Mouse (Mus musculus) hindbrain, embryonic 16.5 days (tissue): ENCODE results near the gene Mrpl51. TPM values are rescaled to one million over a fixed set of nuclear protein-coding genes. Genes with fewer than 3 reads are reported as not detected.

Source experiments
- ATAC-seq: fragments of 200-750 bp; cut with Nextera tagmentation; 2 replicates; pipeline ENCODE4 v1.8.0; 2017; ENCODE audit warnings: moderate TSS enrichment, moderate library complexity
- H3K27ac ChIP-seq: fragments of 300-500 bp; sonication (generic); 2 replicates; pipeline ENCODE4 v1.5.1; 2014; ENCODE audit warnings: low read depth, mild to moderate bottlenecking, control low read depth, low read length, moderate library complexity
- H3K27me3 ChIP-seq: fragments of 300-500 bp; sonication (generic); replicated peaks from 2 replicates; pipeline ENCODE4 v1.6.1; 2014; ENCODE audit warnings: low read length; ENCODE audit not compliant: control insufficient read depth, insufficient read depth
- H3K36me3 ChIP-seq: fragments of 300-500 bp; sonication (generic); 2 replicates; pipeline ENCODE4 v1.6.1; 2014; ENCODE audit warnings: mild to moderate bottlenecking, low read length, moderate library complexity, mixed read lengths; ENCODE audit not compliant: control insufficient read depth, insufficient read depth
- H3K4me1 ChIP-seq: fragments of 300-500 bp; sonication (generic); 2 replicates; pipeline ENCODE4 v1.6.1; 2014; ENCODE audit warnings: low read depth, low read length; ENCODE audit not compliant: control insufficient read depth, insufficient read depth
- H3K4me2 ChIP-seq: fragments of 300-500 bp; sonication (generic); 2 replicates; pipeline ENCODE4 v1.6.1; 2014; ENCODE audit warnings: mild to moderate bottlenecking, low read length, control low read depth, moderate library complexity
- H3K4me3 ChIP-seq: fragments of 300-500 bp; sonication (generic); 2 replicates; pipeline ENCODE4 v1.5.1; 2014; ENCODE audit warnings: mild to moderate bottlenecking, low read length, control low read depth, moderate library complexity
- H3K9ac ChIP-seq: fragments of 300-500 bp; sonication (generic); 2 replicates; pipeline ENCODE4 v1.6.1; 2014; ENCODE audit warnings: low read depth, mild to moderate bottlenecking, control low read depth, low read length, moderate library complexity
- H3K9me3 ChIP-seq: fragments of 300-500 bp; sonication (generic); 2 replicates; pipeline ENCODE4 v1.6.1; 2014; ENCODE audit warnings: mild to moderate bottlenecking, low read length, moderate library complexity; ENCODE audit not compliant: control insufficient read depth
- WGBS: fragments of 180-500 bp; shearing (Covaris S2); extraction: QIAGEN DNeasy Blood & Tissue Kit; methylation state at CpG from one replicate; pipeline ENCODE4 v1.1.7; 2014; 5-methylcytosine and 5-hydroxymethylcytosine counted together
- polyA plus RNA-seq: library from polyadenylated mRNA; unstranded; fragments of >200 nt; fragmentation: Nextera tagmentation; extraction: Ambion mirVana; gene quantifications from 2 replicates; pipeline ENCODE4 v1.2.1, GENCODE M21; 2015

Mrpl51 gene
- polyA plus RNA-seq, 1 experiment from 2014 or later, result 154 TPM

- H3K4me2 ChIP-seq, result no peak overlapping the region
- WGBS, result 92% methylated on average over 5 of the region's 5 CpGs
Observed at GRCm38 (mm10) chr6:125175469-125175868, 16.1 kb upstream of the Mrpl51 start.

GRCm38 (mm10) chr6:125179601-125180000 is 12.0 kb upstream of the Mrpl51 start:
- peaks cover 52% of the 10 kb centered on the region for H3K36me3 ChIP-seq
- H3K4me1 ChIP-seq, result no peaks in the 10 kb centered on the region
- H3K27me3 ChIP-seq, result no peaks in the 10 kb centered on the region
- H3K9me3 ChIP-seq, result no peaks in the 10 kb centered on the region
- H3K4me2 ChIP-seq, result no peak overlapping the region
- H3K9ac ChIP-seq, result no peak overlapping the region
- H3K27ac ChIP-seq, result no peak overlapping the region
- H3K4me3 ChIP-seq, result no peak overlapping the region
- WGBS, result 89% methylated on average over 7 of the region's 7 CpGs
- no peak for ATAC-seq

More at GRCm38 (mm10) chr6:125175469-125175868, 16.1 kb upstream of the Mrpl51 start:
- H3K27me3 ChIP-seq, result no peaks in the 10 kb centered on the region
- ATAC-seq, result no peak
- peaks cover 67% of the 10 kb centered on the region for H3K36me3 ChIP-seq
- no peak overlapping the region for H3K4me3 ChIP-seq
- H3K4me1 ChIP-seq, result no peaks in the 10 kb centered on the region
- no peak overlapping the region for H3K27ac ChIP-seq
- H3K9ac ChIP-seq, result no peak overlapping the region
- no peaks in the 10 kb centered on the region for H3K9me3 ChIP-seq

GRCm38 (mm10) chr6:125182133-125182532 is 9.5 kb upstream of the Mrpl51 start:
- ATAC-seq, result no peak
- no peak overlapping the region for H3K4me2 ChIP-seq
- H3K4me3 ChIP-seq, result no peak overlapping the region
- H3K27me3 ChIP-seq, result no peaks in the 10 kb centered on the region
- WGBS, result 70% methylated on average over 5 of the region's 5 CpGs
- H3K9ac ChIP-seq, result no peak overlapping the region
- no peaks in the 10 kb centered on the region for H3K9me3 ChIP-seq
- H3K27ac ChIP-seq, result no peak overlapping the region
- H3K4me1 ChIP-seq, result no peaks in the 10 kb centered on the region
- peaks cover 59% of the 10 kb centered on the region for H3K36me3 ChIP-seq

GRCm38 (mm10) chr6:125186203-125186602 is 5.4 kb upstream of the Mrpl51 start:
- peaks cover 34% of the 10 kb centered on the region for H3K36me3 ChIP-seq
- H3K9me3 ChIP-seq, result no peaks in the 10 kb centered on the region
- WGBS, result 93% methylated on average over 10 of the region's 10 CpGs
- no peaks in the 10 kb centered on the region for H3K27me3 ChIP-seq
- no peak overlapping the region for H3K27ac ChIP-seq
- no peak overlapping the region for H3K9ac ChIP-seq
- H3K4me3 ChIP-seq, result no peak overlapping the region
- H3K4me1 ChIP-seq, result no peaks in the 10 kb centered on the region; the same call in 1 of the 2 replicates
- no peak overlapping the region for H3K4me2 ChIP-seq
- no peak for ATAC-seq

- Histone ChIP-seq H3K4me1 (peaks cover 8% of the 10 kb centered on the region), H3K4me2 (peak overlapping the region; percentile 68), H3K4me3 (peak overlapping the region; percentile 73), H3K36me3 (peaks cover 20% of the 10 kb centered on the region), H3K9ac (peak overlapping the region; percentile 74), H3K9me3 (no peaks in the 10 kb centered on the region), H3K27ac (peak overlapping the region; percentile 99), H3K27me3 (no peaks in the 10 kb centered on the region)
- no peak for ATAC-seq
Observed at GRCm38 (mm10) chr6:125190816-125191215, 785 bp upstream of the Mrpl51 start.

- WGBS, result under 1% methylated on average over 34 of the region's 34 CpGs
- peak overlapping the region; percentile 67 for H3K9ac ChIP-seq
- H3K27ac ChIP-seq, result peak overlapping the region; percentile 99
- no peaks in the 10 kb centered on the region for H3K9me3 ChIP-seq
- H3K4me1 ChIP-seq, result peaks cover 8% of the 10 kb centered on the region
- peaks cover 14% of the 10 kb centered on the region for H3K36me3 ChIP-seq
- peak overlapping the region; percentile 73 for H3K4me3 ChIP-seq
- no peaks in the 10 kb centered on the region for H3K27me3 ChIP-seq
- ATAC-seq, result peak; percentile 94
- peak overlapping the region; percentile 88 for H3K4me2 ChIP-seq
Observed at GRCm38 (mm10) chr6:125192016-125192714, 564 bp downstream of the Mrpl51 start.

- H3K36me3 ChIP-seq, result peaks cover 9% of the 10 kb centered on the region; the same call in 1 of the 2 replicates
- H3K27ac ChIP-seq, result no peak overlapping the region; the same call in 1 of the 2 replicates
- H3K4me3 ChIP-seq, result peak overlapping the region; percentile 73
- H3K4me2 ChIP-seq, result peak overlapping the region; percentile 88
- H3K27me3 ChIP-seq, result no peaks in the 10 kb centered on the region
- no peaks in the 10 kb centered on the region for H3K9me3 ChIP-seq
- H3K4me1 ChIP-seq, result peaks cover 8% of the 10 kb centered on the region
- H3K9ac ChIP-seq, result peak overlapping the region; percentile 67
- no peak for ATAC-seq
- 43% methylated on average over 5 of the region's 5 CpGs for WGBS
Observed at GRCm38 (mm10) chr6:125192841-125193240, 1.2 kb downstream of the Mrpl51 start.

GRCm38 (mm10) chr6:125193390-125193789 is 1.8 kb downstream of the Mrpl51 start:
- Histone ChIP-seq H3K27me3 (no peaks in the 10 kb centered on the region), H3K9me3 (no peaks in the 10 kb centered on the region), H3K9ac (no peak overlapping the region), H3K36me3 (peaks cover 9% of the 10 kb centered on the region; the same call in 1 of the 2 replicates), H3K4me3 (no peak overlapping the region), H3K4me1 (peaks cover 8% of the 10 kb centered on the region), H3K27ac (no peak overlapping the region), H3K4me2 (no peak overlapping the region; the same call in 1 of the 2 replicates)
- no peak for ATAC-seq
- WGBS, result 80% methylated on average over 7 of the region's 7 CpGs

- peaks cover 9% of the 10 kb centered on the region; the same call in 1 of the 2 replicates for H3K36me3 ChIP-seq
- no peak overlapping the region for H3K9ac ChIP-seq
- no peaks in the 10 kb centered on the region for H3K27me3 ChIP-seq
- H3K4me2 ChIP-seq, result no peak overlapping the region
- whole genome bisulfite sequencing, result 35% methylated on average over 1 of the region's 1 CpGs
- no peak overlapping the region for H3K4me3 ChIP-seq
- H3K4me1 ChIP-seq, result peaks cover 8% of the 10 kb centered on the region
- H3K9me3 ChIP-seq, result no peaks in the 10 kb centered on the region
- ATAC-seq, result no peak
- H3K27ac ChIP-seq, result no peak overlapping the region
Observed at GRCm38 (mm10) chr6:125195541-125196075, 4.0 kb downstream of the Mrpl51 start.
